8 mouse cellular contexts compared by ENCODE assay signal in genomic region chr17:47793377-47793776, GRCm38 (mm10). TPM values are rescaled to one million over a fixed set of nuclear protein-coding genes. Genes with fewer than 3 reads are reported as not detected.
DNase-seq lines count a peak whose midpoint lies in the region; ATAC-seq and TF ChIP-seq lines count a peak whose summit lies in the region.

No protein-coding gene starts in this region.

- no peak overlapping the region for H3K4me3 ChIP-seq in forebrain, embryonic 10.5 days
- H3K4me3 ChIP-seq in heart, embryonic 14.5 days (ENCODE audit: control insufficient read depth in 1 of 2, insufficient read depth in 1 of 2, low read depth in 1 of 2, low read length in 2 of 2): no peak overlapping the region
- H3K4me3 ChIP-seq in kidney, postnatal 0 days (replicated peaks; ENCODE audit: low read depth, low read length): no peak overlapping the region
- no peak overlapping the region for H3K4me3 ChIP-seq in liver, adult 2 months (ENCODE audit: insufficient read depth, low read depth, low read length)

- H3K4me2 ChIP-seq in heart, embryonic 14.5 days (ENCODE audit: low read length): no peak overlapping the region
- H3K4me2 ChIP-seq in kidney, postnatal 0 days (ENCODE audit: low read length): no peak overlapping the region

- peak; percentile 52; the same call in 1 of the 2 replicates for ATAC-seq in heart, embryonic 14.5 days (ENCODE audit: insufficient number of reproducible peaks, insufficient read depth, low FRiP score, low read depth)
- ATAC-seq in kidney, postnatal 0 days (replicated peaks; ENCODE audit: low FRiP score, low read depth): peak; percentile 74

- 0 out of 2 replicates have a peak, but pooled peaks cover 4% of the 10 kb centered on the region for H3K9me3 ChIP-seq in forebrain, embryonic 10.5 days
- H3K9me3 ChIP-seq in heart, embryonic 14.5 days (ENCODE audit: control insufficient read depth, low read length): no peaks in the 10 kb centered on the region
- no peaks in the 10 kb centered on the region for H3K9me3 ChIP-seq in kidney, postnatal 0 days (replicated peaks; ENCODE audit: low read length)

- H3K79me2 ChIP-seq in liver, adult 2 months (ENCODE audit: control insufficient read depth, insufficient read depth, low read length): no peaks in the 10 kb centered on the region

- WGBS in forebrain, embryonic 10.5 days: 19% methylated on average over 9 of the region's 9 CpGs
- WGBS in heart, embryonic 14.5 days: 7% methylated on average over 9 of the region's 9 CpGs
- WGBS in kidney, postnatal 0 days: 7% methylated on average over 9 of the region's 9 CpGs
- WGBS in liver, adult 2 months: 15% methylated on average over 9 of the region's 9 CpGs

- H3K36me3 ChIP-seq in forebrain, embryonic 10.5 days (replicated peaks): no peaks in the 10 kb centered on the region
- peaks cover 30% of the 10 kb centered on the region for H3K36me3 ChIP-seq in heart, embryonic 14.5 days (ENCODE audit: control insufficient read depth, insufficient read depth, low read length)
- 0 out of 2 replicates have a peak, but pooled peaks cover 3% of the 10 kb centered on the region for H3K36me3 ChIP-seq in kidney, postnatal 0 days (ENCODE audit: insufficient read depth, low read length)
- no peaks in the 10 kb centered on the region for H3K36me3 ChIP-seq in liver, adult 2 months (ENCODE audit: control insufficient read depth, insufficient read depth, low read length)

- TF ChIP-seq POLR2A in liver, adult 2 months (IDR thresholded peaks at IDR 0.05; ENCODE audit: extremely low read depth, insufficient read depth, low read length): no peak

- TF ChIP-seq CTCF in kidney, postnatal 0 days (IDR thresholded peaks at IDR 0.05; ENCODE audit: low read depth): peak; percentile 93
- peak; percentile 99 for TF ChIP-seq CTCF in liver, adult 2 months (IDR thresholded peaks at IDR 0.05; ENCODE audit: low read depth, low read length)

- DNase-seq in CD4-positive, CD25-positive, alpha-beta regulatory T cell, adult 2 months (ENCODE audit: low read depth, low spot score): peak; percentile 87
- DNase-seq in c-Kit-positive CD71-negative TER-119-negative erythroid progenitor cells, embryonic 14.5 days (ENCODE audit: low read depth): peak; percentile 69
- peak; percentile 87 for DNase-seq in forebrain, embryonic 10.5 days (ENCODE audit: extremely low spot score, low spot score)
- DNase-seq in kidney, postnatal 0 days (ENCODE audit: low spot score): peak; percentile 89
- peak; percentile 45 for DNase-seq in liver, adult 2 months (ENCODE audit: extremely low read depth, low read depth, low spot score)
- DNase-seq in naive thymus-derived CD4-positive, alpha-beta T cell, adult 2 months (ENCODE audit: low read depth): peak; percentile 82
- DNase-seq in spleen, postnatal 4 days (ENCODE audit: low spot score in 2 of 2): peak; percentile 82 to 93

- peak overlapping the region; percentile 27; the same call in 1 of the 2 replicates for H3K27ac ChIP-seq in forebrain, embryonic 10.5 days
- H3K27ac ChIP-seq in heart, embryonic 14.5 days (replicated peaks in 1 of 2; ENCODE audit: control insufficient read depth in 1 of 2, insufficient read depth in 1 of 2, low read depth in 2 of 2, low read length in 2 of 2): peak overlapping the region; percentile 59 to 61
- no peak overlapping the region for H3K27ac ChIP-seq in kidney, postnatal 0 days
- no peak overlapping the region for H3K27ac ChIP-seq in liver, adult 2 months (replicated peaks; ENCODE audit: insufficient read depth, low read depth, low read length)

- H3K9ac ChIP-seq in heart, embryonic 14.5 days (ENCODE audit: low read length): peak overlapping the region; percentile 34
- no peak overlapping the region for H3K9ac ChIP-seq in kidney, postnatal 0 days (ENCODE audit: low read depth, low read length)
- no peak overlapping the region for H3K9ac ChIP-seq in liver, adult 2 months (ENCODE audit: low read depth, low read length)

- H3K4me1 ChIP-seq in forebrain, embryonic 10.5 days: peaks cover 57% of the 10 kb centered on the region
- peaks cover 20 to 28% of the 10 kb centered on the region in 2 experiments for H3K4me1 ChIP-seq in heart, embryonic 14.5 days (ENCODE audit: control insufficient read depth in 2 of 2, insufficient read depth in 2 of 2, low read length in 2 of 2)
- no peaks in the 10 kb centered on the region for H3K4me1 ChIP-seq in kidney, postnatal 0 days (replicated peaks; ENCODE audit: insufficient read depth, low read length)
- H3K4me1 ChIP-seq in liver, adult 2 months (ENCODE audit: control insufficient read depth, insufficient read depth, low read length): no peaks in the 10 kb centered on the region

- H3K27me3 ChIP-seq in forebrain, embryonic 10.5 days (ENCODE audit: poor library complexity, severe bottlenecking): peaks cover 38% of the 10 kb centered on the region
- H3K27me3 ChIP-seq in heart, embryonic 14.5 days (ENCODE audit: control insufficient read depth, insufficient read depth, low read length): no peaks in the 10 kb centered on the region
- no peaks in the 10 kb centered on the region for H3K27me3 ChIP-seq in kidney, postnatal 0 days (ENCODE audit: insufficient read depth, low read length)
- H3K27me3 ChIP-seq in liver, adult 2 months (ENCODE audit: control insufficient read depth, insufficient read depth, low read length): no peaks in the 10 kb centered on the region

RNA-seq across cellular contexts. Expression of gene Mdfi, which starts 41.1 kb away (rescaled TPM):
- polyA plus RNA-seq in forebrain, embryonic 10.5 days (2016; fragmentation: Nextera tagmentation; extraction: Ambion mirVana): 13.1 and 13.2 TPM in 2 replicates
- 10.4 and 26.3 TPM in 2 replicates for polyA plus RNA-seq in heart, embryonic 14.5 days (2014; fragmentation: Nextera tagmentation; extraction: Ambion mirVana)
- polyA plus RNA-seq in kidney, postnatal 0 days (2015; fragmentation: Nextera tagmentation; extraction: Ambion mirVana): 5.5 and 6.2 TPM in 2 replicates
- total RNA-seq in liver, adult 2 months (2014; rRNA removed): 0.65 and 0.67 TPM in 2 replicates
- polyA plus RNA-seq in liver, adult 2 months (2012; rRNA removed): 1.8 and 2.9 TPM in 2 replicates

RNA-seq across cellular contexts. Expression of gene Tfeb, which starts 56.5 kb away (rescaled TPM):
- 1.9 and 2.2 TPM in 2 replicates for polyA plus RNA-seq in forebrain, embryonic 10.5 days (2016; fragmentation: Nextera tagmentation; extraction: Ambion mirVana)
- polyA plus RNA-seq in heart, embryonic 14.5 days (2014; fragmentation: Nextera tagmentation; extraction: Ambion mirVana): 17.8 and 21.2 TPM in 2 replicates
- 23.0 and 23.1 TPM in 2 replicates for polyA plus RNA-seq in kidney, postnatal 0 days (2015; fragmentation: Nextera tagmentation; extraction: Ambion mirVana)
- total RNA-seq in liver, adult 2 months (2014; rRNA removed): 5.7 and 8.1 TPM in 2 replicates
- polyA plus RNA-seq in liver, adult 2 months (2012; rRNA removed): 15.7 and 16.6 TPM in 2 replicates

Comparison
In these comparisons a context has a peak if more than half of its experiments do, and no peak if none do; other contexts are left out.
1. H3K27ac ChIP-seq: peak in forebrain, embryonic 10.5 days (single experiment) and heart, embryonic 14.5 days (2 of 2); none in kidney, postnatal 0 days (single experiment) and liver, adult 2 months (single experiment).
2. Peak in every context shown above with its lines, with median percentiles within 50 percentile points of each other: DNase-seq.